Mouse (Mus musculus): ENCODE data around the gene Plcd1.

Gene Plcd1

GRCm38 (mm10) chr9:119091581-119092310, 1.6 kb downstream of the Plcd1 start:
- DNase-seq (ENCODE audit: low spot score) = no peak

GRCm38 (mm10) chr9:119090462-119090861, 2.8 kb downstream of the Plcd1 start:
- DNase-seq (ENCODE audit: low spot score) = no peak

- DNase-seq (ENCODE audit: low spot score) = no peak
Observed at GRCm38 (mm10) chr9:119089437-119089836, 3.9 kb downstream of the Plcd1 start.

GRCm38 (mm10) chr9:119088148-119088801, 5.0 kb downstream of the Plcd1 start:
- peak; percentile 58 for DNase-seq (ENCODE audit: low spot score)

- DNase-seq (ENCODE audit: low spot score) = no peak
Observed at GRCm38 (mm10) chr9:119087309-119087708, 6.0 kb downstream of the Plcd1 start.

- no peak for DNase-seq (ENCODE audit: low spot score)
Observed at GRCm38 (mm10) chr9:119086451-119086850, 6.9 kb downstream of the Plcd1 start.

- DNase-seq (ENCODE audit: low spot score) = no peak
Observed at GRCm38 (mm10) chr9:119083966-119084365, 9.3 kb downstream of the Plcd1 start.

GRCm38 (mm10) chr9:119082656-119083430, 10.5 kb downstream of the Plcd1 start:
- DNase-seq (ENCODE audit: low spot score) = no peak

GRCm38 (mm10) chr9:119082039-119082438, 11.3 kb downstream of the Plcd1 start:
- DNase-seq (ENCODE audit: low spot score) = no peak

GRCm38 (mm10) chr9:119080040-119080675, 13.1 kb downstream of the Plcd1 start:
- DNase-seq (ENCODE audit: low spot score) = no peak

- DNase-seq (ENCODE audit: low spot score) = no peak
Observed at GRCm38 (mm10) chr9:119075685-119076084, 17.6 kb downstream of the Plcd1 start.

GRCm38 (mm10) chr9:119073184-119073895, 20.0 kb downstream of the Plcd1 start:
- no peak for DNase-seq (ENCODE audit: low spot score)

GRCm38 (mm10) chr9:119071786-119072185, 21.5 kb downstream of the Plcd1 start:
- DNase-seq (ENCODE audit: low spot score) = no peak

GRCm38 (mm10) chr9:119070173-119070825, 23.0 kb downstream of the Plcd1 start:
- DNase-seq (ENCODE audit: low spot score) = no peak

- no peak for DNase-seq (ENCODE audit: low spot score)
Observed at GRCm38 (mm10) chr9:119068266-119068665, 25.0 kb downstream of the Plcd1 start.

- DNase-seq (ENCODE audit: low spot score) = peak; percentile 80
Observed at GRCm38 (mm10) chr9:119067601-119068000, 25.7 kb downstream of the Plcd1 start.

GRCm38 (mm10) chr9:119064296-119064695, 29.0 kb downstream of the Plcd1 start:
- DNase-seq (ENCODE audit: low spot score) = no peak

- no peak for DNase-seq (ENCODE audit: low spot score)
Observed at GRCm38 (mm10) chr9:119063036-119063644, 30.2 kb downstream of the Plcd1 start.

- DNase-seq (ENCODE audit: low spot score) = no peak
Observed at GRCm38 (mm10) chr9:119060701-119061100, 32.6 kb downstream of the Plcd1 start.

- DNase-seq (ENCODE audit: low spot score) = no peak
Observed at GRCm38 (mm10) chr9:119058245-119058644, 35.1 kb downstream of the Plcd1 start.

GRCm38 (mm10) chr9:119055336-119055735, 38.0 kb downstream of the Plcd1 start:
- no peak for DNase-seq (ENCODE audit: low spot score)

Data from layer of hippocampus, adult 9-10 months (tissue).